Mouse (Mus musculus) heart, embryonic 11.5 days (tissue): Measurements from ENCODE around the gene Syne3. TPM values are rescaled to one million over a fixed set of nuclear protein-coding genes. Genes with fewer than 3 reads are reported as not detected.

Experiments
- ATAC-seq: fragments of 200-750 bp; cut with Nextera tagmentation; replicated peaks from 2 replicates; pipeline ENCODE4 v1.8.0; 2017; ENCODE audit warnings: moderate library complexity; ENCODE audit not compliant: insufficient number of reproducible peaks, low FRiP score, low TSS enrichment
- H3K27ac ChIP-seq: fragments of 300-500 bp; sonication (generic); 2 replicates; pipeline ENCODE4 v1.5.1; 2014; ENCODE audit warnings: mild to moderate bottlenecking, low read depth, low read length
- H3K27me3 ChIP-seq: fragments of 300-500 bp; sonication (generic); 2 replicates; pipeline ENCODE4 v1.6.1; 2014; ENCODE audit warnings: mild to moderate bottlenecking, low read length, mixed read lengths; ENCODE audit not compliant: control insufficient read depth, insufficient read depth
- H3K36me3 ChIP-seq: fragments of 300-500 bp; sonication (generic); 2 replicates; pipeline ENCODE4 v1.6.1; 2014; ENCODE audit warnings: mild to moderate bottlenecking, low read length, moderate library complexity, mixed read lengths; ENCODE audit not compliant: control insufficient read depth, insufficient read depth
- H3K4me1 ChIP-seq: fragments of 300-500 bp; sonication (generic); 2 replicates; pipeline ENCODE4 v1.6.1; 2014; ENCODE audit warnings: low read length; ENCODE audit not compliant: control insufficient read depth, insufficient read depth
- H3K4me2 ChIP-seq: fragments of 300-500 bp; sonication (generic); 2 replicates; pipeline ENCODE4 v1.6.1; 2014; ENCODE audit warnings: mild to moderate bottlenecking, moderate library complexity
- H3K4me3 ChIP-seq: fragments of 300-500 bp; sonication (generic); 2 replicates; pipeline ENCODE4 v1.5.1; 2014; ENCODE audit warnings: low read depth, low read length
- H3K9ac ChIP-seq: fragments of 300-500 bp; sonication (generic); 2 replicates; pipeline ENCODE4 v1.6.1; 2014; ENCODE audit warnings: mild to moderate bottlenecking, low read depth, low read length, moderate library complexity
- H3K9me3 ChIP-seq: fragments of 300-500 bp; sonication (generic); replicated peaks from 2 replicates; pipeline ENCODE4 v1.6.1; 2016; ENCODE audit warnings: low read length; ENCODE audit not compliant: control insufficient read depth
- WGBS: fragments of 180-500 bp; shearing (Covaris S2); extraction: QIAGEN DNeasy Blood & Tissue Kit; methylation state at CpG from one replicate; pipeline ENCODE4 v1.1.7; 2014; ENCODE audit not compliant: insufficient replicate concordance; 5-methylcytosine and 5-hydroxymethylcytosine counted together
- polyA plus RNA-seq: library from polyadenylated mRNA; unstranded; fragments of >200 nt; fragmentation: Nextera tagmentation; extraction: Ambion mirVana; gene quantifications from 2 replicates; pipeline ENCODE4 v1.2.1, GENCODE M21; 2014

The Syne3 gene
- polyA plus RNA-seq, 1 experiment from 2014 or later, result 0.42 TPM

DNA sequence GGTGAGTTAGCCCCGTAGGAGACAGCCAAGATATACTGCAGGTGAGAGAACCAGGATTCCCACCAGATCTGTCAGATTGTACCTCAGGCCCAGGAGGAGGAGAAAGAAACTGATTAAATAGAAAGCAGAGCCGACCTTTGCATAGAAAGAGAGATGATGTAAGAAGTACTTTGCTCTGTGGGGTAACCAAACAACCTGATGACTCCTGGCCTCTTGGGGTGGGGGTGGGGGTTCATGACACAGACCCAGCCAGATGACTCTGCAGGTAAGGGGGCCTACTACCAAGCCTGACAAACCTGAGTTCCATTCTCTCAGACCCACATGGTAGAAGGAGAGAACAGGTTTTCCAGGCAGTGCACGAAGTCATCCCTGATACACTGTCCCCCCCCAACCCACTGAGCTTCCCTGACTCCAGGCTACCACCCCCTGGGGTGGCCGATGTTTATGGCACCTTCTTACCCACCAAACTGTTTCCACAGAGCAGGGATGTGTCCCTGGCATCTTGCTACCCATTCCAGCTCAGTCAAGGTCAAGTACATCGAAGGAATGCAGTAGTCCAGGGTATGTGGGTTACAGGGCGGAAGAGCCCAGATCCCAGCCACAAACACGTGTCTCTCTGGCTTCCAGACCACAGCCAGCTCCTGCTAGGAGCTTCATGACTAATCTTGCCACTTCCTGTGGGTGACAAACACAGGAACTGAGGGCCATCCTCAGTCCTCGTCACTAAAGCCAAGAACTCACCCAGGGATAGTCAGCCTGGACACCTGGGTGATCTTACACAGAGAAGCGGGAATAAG is 8.9 kb downstream of the Syne3 start:
- H3K4me2 ChIP-seq, result no peak overlapping the region
- H3K4me1 ChIP-seq, result no peaks in the 10 kb centered on the region
- no peak for ATAC-seq
- H3K27me3 ChIP-seq, result peaks cover 2% of the 10 kb centered on the region; the same call in 1 of the 2 replicates
- no peak overlapping the region for H3K9ac ChIP-seq
- no peak overlapping the region for H3K27ac ChIP-seq
- no peak overlapping the region for H3K4me3 ChIP-seq
- WGBS, result 66% methylated on average over 9 of the region's 9 CpGs
- no peaks in the 10 kb centered on the region for H3K36me3 ChIP-seq
- no peaks in the 10 kb centered on the region for H3K9me3 ChIP-seq

DNA sequence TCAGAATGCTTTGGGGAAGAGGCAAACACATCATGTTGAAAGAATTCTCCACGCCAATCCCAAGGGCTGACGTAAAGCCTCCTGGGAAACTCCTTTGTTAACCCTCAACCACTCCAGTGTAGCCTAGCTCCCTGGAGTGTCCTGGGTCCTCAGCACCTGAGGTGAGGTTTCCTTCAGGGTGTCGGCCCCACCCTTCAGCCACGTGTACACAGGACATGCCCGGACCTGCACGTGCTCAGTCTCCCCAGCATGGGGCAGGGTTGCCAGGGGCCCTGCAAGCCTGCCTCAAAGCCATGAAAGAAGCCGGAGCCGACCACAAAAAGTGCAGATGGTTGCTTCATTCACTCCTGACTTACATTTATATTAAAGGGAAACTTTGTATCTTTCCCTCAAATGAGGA is 10.4 kb downstream of the Syne3 start:
- Histone ChIP-seq H3K4me3 (no peak overlapping the region), H3K27me3 (peaks cover 7% of the 10 kb centered on the region), H3K27ac (no peak overlapping the region), H3K4me1 (peaks cover 3% of the 10 kb centered on the region; the same call in 1 of the 2 replicates), H3K4me2 (no peak overlapping the region), H3K9ac (no peak overlapping the region), H3K9me3 (no peaks in the 10 kb centered on the region), H3K36me3 (no peaks in the 10 kb centered on the region)
- 69% methylated on average over 8 of the region's 8 CpGs for WGBS
- ATAC-seq, result no peak

DNA sequence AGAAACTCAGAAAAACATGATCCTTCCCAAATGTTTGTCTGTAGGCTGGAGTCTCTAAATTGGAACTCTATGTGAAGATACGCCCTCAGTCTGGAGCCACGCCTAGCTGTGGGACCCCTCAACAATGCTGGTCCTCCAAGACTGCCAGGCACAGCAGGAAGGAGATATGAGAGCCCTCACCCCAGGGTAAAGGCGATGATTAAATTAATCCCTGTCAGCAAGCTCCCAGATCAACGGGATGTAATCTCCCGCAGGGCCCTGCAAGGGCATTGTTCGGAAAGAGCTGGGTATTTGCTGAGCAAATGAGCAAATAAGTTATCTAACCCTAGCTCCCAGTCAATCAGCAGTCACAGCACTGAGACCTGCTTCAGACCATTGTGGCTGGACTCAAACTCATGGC is 11.1 kb downstream of the Syne3 start:
- 51% methylated on average over 6 of the region's 6 CpGs for WGBS
- no peak for ATAC-seq
- H3K9ac ChIP-seq, result no peak overlapping the region
- no peak overlapping the region for H3K4me3 ChIP-seq
- H3K36me3 ChIP-seq, result no peaks in the 10 kb centered on the region
- H3K4me1 ChIP-seq, result peaks cover 3% of the 10 kb centered on the region; the same call in 1 of the 2 replicates
- peaks cover 7% of the 10 kb centered on the region for H3K27me3 ChIP-seq
- no peak overlapping the region for H3K4me2 ChIP-seq
- no peaks in the 10 kb centered on the region for H3K9me3 ChIP-seq
- no peak overlapping the region for H3K27ac ChIP-seq

DNA sequence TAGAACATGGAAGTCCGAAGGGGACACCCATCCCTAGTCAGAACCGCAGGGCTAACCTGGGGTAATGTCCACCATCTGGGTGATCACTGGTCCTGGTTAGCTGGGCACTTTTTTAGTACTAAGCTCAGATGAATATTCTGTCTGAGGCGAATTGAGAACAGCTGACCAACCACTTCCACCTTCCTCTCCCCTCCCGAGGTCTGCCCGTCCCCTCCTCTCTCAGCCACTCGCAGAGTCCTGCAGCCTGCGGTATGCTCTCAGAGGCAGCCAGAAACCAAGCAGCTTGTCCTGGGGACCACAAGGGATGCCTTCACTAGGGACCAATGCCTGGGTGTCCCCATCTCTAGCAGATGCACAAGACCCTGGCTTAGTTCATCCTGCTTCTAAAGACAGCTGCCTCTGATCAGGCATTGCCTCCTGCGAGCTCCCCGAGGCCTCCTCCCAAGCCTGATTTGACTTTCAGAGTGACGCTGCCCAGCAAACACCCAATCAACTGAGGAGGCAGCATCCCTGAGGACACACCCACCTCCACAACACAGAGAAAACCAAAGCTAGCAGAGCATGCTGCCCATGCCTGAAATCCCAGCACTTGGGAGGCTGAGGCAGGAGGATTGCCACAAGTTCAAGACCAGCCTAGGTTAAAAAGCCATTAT is 11.8 kb downstream of the Syne3 start:
- H3K4me3 ChIP-seq, result no peak overlapping the region
- H3K27me3 ChIP-seq, result peaks cover 7% of the 10 kb centered on the region
- ATAC-seq, result no peak
- no peaks in the 10 kb centered on the region for H3K9me3 ChIP-seq
- no peak overlapping the region for H3K9ac ChIP-seq
- H3K27ac ChIP-seq, result no peak overlapping the region
- H3K4me1 ChIP-seq, result peaks cover 3% of the 10 kb centered on the region; the same call in 1 of the 2 replicates
- no peaks in the 10 kb centered on the region for H3K36me3 ChIP-seq
- WGBS, result 80% methylated on average over 10 of the region's 10 CpGs
- H3K4me2 ChIP-seq, result no peak overlapping the region

DNA sequence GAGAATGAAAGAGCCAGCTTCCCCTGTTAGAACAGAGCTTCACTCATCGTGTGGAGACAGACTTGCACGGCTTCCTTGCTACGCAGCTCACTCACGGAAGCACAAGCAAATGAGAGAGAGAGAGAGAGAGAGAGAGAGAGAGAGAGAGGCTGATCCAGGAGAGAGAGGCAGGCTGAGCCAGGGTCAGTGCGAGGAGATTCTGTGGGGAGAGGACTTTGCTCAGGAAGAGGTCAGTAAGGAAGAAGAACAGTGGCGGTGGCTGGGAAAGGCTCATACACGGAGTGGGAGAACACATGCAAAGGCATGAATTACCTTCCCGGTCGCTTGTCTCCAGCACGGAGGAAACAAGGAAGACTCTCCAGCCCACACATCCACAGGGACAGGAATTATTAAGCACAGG is 12.4 kb downstream of the Syne3 start:
- H3K4me3 ChIP-seq, result no peak overlapping the region
- H3K9me3 ChIP-seq, result no peaks in the 10 kb centered on the region
- WGBS, result 80% methylated on average over 10 of the region's 10 CpGs
- H3K27me3 ChIP-seq, result peaks cover 8% of the 10 kb centered on the region
- H3K27ac ChIP-seq, result no peak overlapping the region
- no peak overlapping the region for H3K9ac ChIP-seq
- H3K4me1 ChIP-seq, result peaks cover 3% of the 10 kb centered on the region; the same call in 1 of the 2 replicates
- ATAC-seq, result no peak
- H3K36me3 ChIP-seq, result no peaks in the 10 kb centered on the region
- no peak overlapping the region for H3K4me2 ChIP-seq

DNA sequence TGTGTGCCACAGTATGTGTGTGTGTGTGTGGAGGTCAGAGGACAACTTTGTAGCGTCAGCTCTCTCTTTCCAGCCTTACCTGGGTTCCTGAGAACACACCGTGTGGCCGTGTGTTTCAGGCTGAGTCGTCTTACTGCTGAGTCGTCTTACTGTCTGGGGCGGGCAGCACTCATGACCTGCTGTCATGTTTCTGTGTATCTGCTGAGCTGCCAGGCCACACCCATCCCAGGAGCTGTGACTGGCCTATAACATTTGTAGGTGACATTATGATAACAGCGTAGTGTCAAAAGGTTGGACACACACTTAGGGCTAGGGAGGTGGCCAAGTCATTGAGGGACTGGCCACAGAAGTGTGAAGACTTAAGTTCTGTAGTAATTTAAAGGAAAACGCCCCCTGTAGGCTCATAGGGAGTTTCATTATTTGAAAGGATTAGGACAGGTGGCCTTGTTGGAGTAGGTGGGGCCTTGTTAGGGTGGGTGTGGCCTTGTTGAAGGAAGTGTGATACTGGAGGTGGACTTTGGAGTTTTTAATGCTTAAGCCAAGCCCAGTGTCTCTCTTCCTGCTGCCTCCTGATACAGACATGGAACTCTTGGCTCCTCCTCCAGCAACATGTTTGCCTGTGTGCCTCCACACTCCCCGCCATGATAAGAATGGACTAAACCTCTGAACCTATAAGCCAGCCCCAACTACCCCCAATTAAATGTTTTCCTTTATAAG is 13.4 kb downstream of the Syne3 start:
- H3K4me2 ChIP-seq, result no peak overlapping the region
- H3K27ac ChIP-seq, result no peak overlapping the region
- peaks cover 8% of the 10 kb centered on the region for H3K27me3 ChIP-seq
- ATAC-seq, result no peak
- H3K36me3 ChIP-seq, result no peaks in the 10 kb centered on the region
- no peaks in the 10 kb centered on the region for H3K9me3 ChIP-seq
- 82% methylated on average over 9 of the region's 9 CpGs for WGBS
- H3K9ac ChIP-seq, result no peak overlapping the region
- H3K4me1 ChIP-seq, result peaks cover 3% of the 10 kb centered on the region; the same call in 1 of the 2 replicates
- H3K4me3 ChIP-seq, result no peak overlapping the region

DNA sequence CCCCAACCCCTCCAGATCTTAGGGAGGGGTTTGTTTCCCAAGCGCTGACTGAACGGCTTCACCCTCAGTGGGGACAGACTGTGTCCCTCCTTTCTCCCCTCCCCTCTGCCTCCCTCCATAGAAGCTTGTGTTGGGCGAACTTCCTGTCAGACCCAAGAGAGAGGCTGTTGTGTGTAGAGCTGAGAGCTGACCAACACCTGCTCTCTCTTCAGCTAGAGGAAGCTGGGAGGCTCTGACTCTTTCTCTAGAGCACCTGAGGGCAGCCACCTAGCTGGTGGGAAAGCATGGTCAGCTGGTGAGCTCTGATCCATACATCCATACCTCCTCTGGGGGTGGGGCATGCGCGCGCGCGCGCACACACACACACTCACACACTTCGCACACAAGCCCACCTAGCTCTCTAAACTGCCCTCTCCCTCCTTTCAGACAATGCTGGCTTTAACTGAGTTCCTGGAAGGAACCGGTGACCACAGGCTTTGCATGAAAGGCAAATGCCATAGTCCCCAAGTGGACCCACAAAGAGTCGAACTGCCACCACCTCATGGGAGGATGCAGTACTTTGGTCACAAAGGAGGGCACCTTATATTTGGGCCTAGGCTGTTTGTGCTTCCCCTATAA is 14.2 kb downstream of the Syne3 start:
- Histone ChIP-seq H3K4me1 (peaks cover 3% of the 10 kb centered on the region; the same call in 1 of the 2 replicates), H3K27me3 (peaks cover 8% of the 10 kb centered on the region), H3K9me3 (no peaks in the 10 kb centered on the region), H3K4me3 (no peak overlapping the region), H3K27ac (no peak overlapping the region), H3K4me2 (no peak overlapping the region), H3K9ac (no peak overlapping the region), H3K36me3 (no peaks in the 10 kb centered on the region)
- no peak for ATAC-seq
- WGBS, result 76% methylated on average over 12 of the region's 12 CpGs

DNA sequence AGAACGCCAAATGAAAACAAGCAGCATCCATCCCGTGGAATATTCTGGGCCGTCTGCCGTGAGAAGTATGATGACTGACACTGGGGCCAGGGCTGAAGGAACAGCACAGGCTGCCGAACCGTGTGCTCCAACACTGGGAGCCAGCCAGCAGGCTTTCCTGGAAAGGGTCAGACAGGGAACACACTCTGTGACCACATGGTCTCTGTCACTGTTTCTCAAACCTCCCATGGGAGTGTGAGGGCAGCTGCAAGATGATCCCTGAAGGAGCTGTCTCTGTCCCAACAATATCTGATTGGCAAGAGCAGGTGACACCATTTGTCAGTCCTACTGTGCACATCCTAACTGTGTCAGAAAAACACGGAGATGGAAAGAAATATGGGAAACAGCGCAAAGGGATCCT is 16.8 kb downstream of the Syne3 start:
- Histone ChIP-seq H3K27me3 (peaks cover 8% of the 10 kb centered on the region), H3K36me3 (no peaks in the 10 kb centered on the region), H3K4me3 (no peak overlapping the region), H3K27ac (no peak overlapping the region), H3K4me1 (peaks cover 3% of the 10 kb centered on the region; the same call in 1 of the 2 replicates), H3K9ac (no peak overlapping the region), H3K9me3 (no peaks in the 10 kb centered on the region), H3K4me2 (no peak overlapping the region)
- ATAC-seq, result no peak
- WGBS, result 80% methylated on average over 8 of the region's 8 CpGs
